Mouse (Mus musculus) embryonic facial prominence, embryonic 13.5 days (tissue): ENCODE measurements around the gene Tmub2. TPM values are rescaled to one million over a fixed set of nuclear protein-coding genes. Genes with fewer than 3 reads are reported as not detected.
A peak's percentile ranks its signal among the peaks of the same experiment; 100 is the strongest.

Source experiments
- ATAC-seq: fragments of 200-750 bp; cut with Nextera tagmentation; 2 replicates; pipeline ENCODE4 v1.8.0; 2017; ENCODE audit warnings: low read depth; ENCODE audit not compliant: insufficient number of reproducible peaks, insufficient read depth, low FRiP score, low TSS enrichment
- H3K27ac ChIP-seq: fragments of 300-500 bp; sonication (generic); 2 replicates; pipeline ENCODE4 v1.5.1; 2015; ENCODE audit warnings: moderate library complexity, mild to moderate bottlenecking, inconsistent platforms
- H3K27me3 ChIP-seq: fragments of 300-500 bp; sonication (generic); 2 replicates; pipeline ENCODE4 v1.6.1; 2015; ENCODE audit warnings: mild to moderate bottlenecking, inconsistent platforms
- H3K36me3 ChIP-seq: fragments of 300-500 bp; sonication (generic); 2 replicates; pipeline ENCODE4 v1.6.1; 2015; ENCODE audit warnings: mild to moderate bottlenecking, inconsistent platforms
- H3K4me1 ChIP-seq: fragments of 300-500 bp; sonication (generic); 2 replicates; pipeline ENCODE4 v1.6.1; 2015; ENCODE audit warnings: inconsistent platforms
- H3K4me2 ChIP-seq: fragments of 300-500 bp; sonication (generic); 2 replicates; pipeline ENCODE4 v1.6.1; 2015; ENCODE audit warnings: moderate library complexity, mild to moderate bottlenecking, inconsistent platforms
- H3K4me3 ChIP-seq: fragments of 300-500 bp; sonication (generic); 2 replicates; pipeline ENCODE4 v1.5.1; 2015; ENCODE audit warnings: mild to moderate bottlenecking, inconsistent platforms
- H3K9ac ChIP-seq: fragments of 300-500 bp; sonication (generic); 2 replicates; pipeline ENCODE4 v1.6.1; 2015; ENCODE audit warnings: mild to moderate bottlenecking, inconsistent platforms
- H3K9me3 ChIP-seq: fragments of 300-500 bp; sonication (generic); 2 replicates; pipeline ENCODE4 v1.6.1; 2016; ENCODE audit warnings: inconsistent platforms
- WGBS: fragments of 180-500 bp; shearing (Covaris S2); methylation state at CpG from one replicate; pipeline ENCODE4 v1.1.7; 2015; ENCODE audit warnings: mixed read lengths; 5-methylcytosine and 5-hydroxymethylcytosine counted together
- polyA plus RNA-seq: library from polyadenylated mRNA; unstranded; fragments of >200 nt; fragmentation: Nextera tagmentation; extraction: Ambion mirVana; gene quantifications from 2 replicates; pipeline ENCODE4 v1.2.1, GENCODE M21; 2015

Tmub2 gene
- polyA plus RNA-seq, 1 experiment from 2014 or later, result 51.8 TPM

DNA sequence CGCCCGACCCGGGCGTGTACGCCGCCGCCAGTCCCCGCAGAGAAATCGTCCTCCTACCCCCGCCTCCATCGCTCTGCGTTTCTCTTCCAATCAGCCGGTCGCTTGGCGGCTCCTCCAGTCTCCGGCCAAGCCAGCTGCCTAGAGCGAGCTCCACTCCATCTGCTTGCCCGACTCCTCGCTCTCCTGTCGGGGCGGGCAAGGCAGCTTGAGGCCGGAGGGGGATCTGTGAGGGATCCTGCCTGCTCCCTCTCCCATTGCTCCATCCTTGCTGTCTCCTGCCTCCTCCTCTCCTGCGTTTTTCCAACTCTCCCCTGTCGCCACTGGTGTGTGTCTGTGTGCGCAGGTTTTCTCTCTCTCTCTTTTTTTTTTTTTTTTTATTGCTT, 34.7 kb downstream of the Tmub2 start, which contains the start of gene Ubtf:
TSS of gene Ubtf (minus strand) at position 333 of the 383 bp plus-strand sequence.
- H3K36me3 ChIP-seq, result peaks cover 14% of the 10 kb centered on the region
- H3K4me2 ChIP-seq, result peak within 1 kb of the TSS; percentile 89
- ATAC-seq, result no peak
- H3K27ac ChIP-seq, result peak within 1 kb of the TSS; percentile 99
- peak within 1 kb of the TSS; percentile 98 for H3K4me3 ChIP-seq
- no peaks in the 10 kb centered on the region for H3K9me3 ChIP-seq
- WGBS, result under 1% methylated on average over 25 of the region's 25 CpGs
- H3K27me3 ChIP-seq, result no peaks in the 10 kb centered on the region
- peak within 1 kb of the TSS; percentile 100 for H3K9ac ChIP-seq
- peaks cover 24% of the 10 kb centered on the region for H3K4me1 ChIP-seq

DNA sequence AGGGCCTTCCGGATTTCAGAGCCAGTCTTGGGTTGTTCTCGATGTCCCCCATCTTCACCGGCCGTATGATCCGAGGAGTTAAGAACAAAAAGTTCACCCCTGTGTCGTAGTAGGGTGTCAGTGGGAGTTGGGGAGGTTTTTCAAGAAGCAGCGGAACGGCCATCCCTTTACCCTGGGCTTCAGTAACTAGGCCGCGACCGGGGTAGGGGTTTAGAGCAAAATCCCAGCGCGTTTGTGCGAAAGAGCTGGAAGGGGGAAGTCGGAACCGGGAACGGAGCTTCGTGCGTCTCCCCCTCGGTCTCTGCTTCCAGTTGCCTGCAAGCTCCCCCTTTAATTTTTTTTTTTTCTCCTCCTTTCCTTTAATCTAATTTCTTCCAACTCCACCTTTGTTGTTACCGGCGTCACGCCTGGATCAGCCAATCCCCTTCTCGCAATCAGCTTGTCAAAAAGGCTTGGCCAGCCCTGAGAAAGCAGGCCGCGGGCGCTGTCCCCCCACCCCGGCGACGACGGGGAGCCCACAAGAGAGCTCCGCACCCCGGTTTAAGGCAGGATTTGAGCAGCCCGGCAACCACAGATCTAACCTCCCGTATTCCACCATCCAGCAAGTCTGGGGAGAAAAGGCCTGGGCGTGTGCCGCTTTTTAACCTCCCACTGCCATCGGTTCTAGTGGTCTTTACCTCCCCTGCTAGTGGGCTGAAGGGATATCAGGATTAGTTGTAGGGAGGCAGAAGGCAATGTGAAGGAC, 35.4 kb downstream of the Tmub2 start:
- WGBS, result under 1% methylated on average over 38 of the region's 38 CpGs
- H3K27me3 ChIP-seq, result no peaks in the 10 kb centered on the region
- peaks cover 6% of the 10 kb centered on the region for H3K36me3 ChIP-seq
- no peak for ATAC-seq
- peak overlapping the region; percentile 89 for H3K4me2 ChIP-seq
- H3K27ac ChIP-seq, result peak overlapping the region; percentile 99
- H3K9me3 ChIP-seq, result no peaks in the 10 kb centered on the region
- peak overlapping the region; percentile 98 for H3K4me3 ChIP-seq
- H3K4me1 ChIP-seq, result peaks cover 22% of the 10 kb centered on the region
- peak overlapping the region; percentile 100 for H3K9ac ChIP-seq

DNA sequence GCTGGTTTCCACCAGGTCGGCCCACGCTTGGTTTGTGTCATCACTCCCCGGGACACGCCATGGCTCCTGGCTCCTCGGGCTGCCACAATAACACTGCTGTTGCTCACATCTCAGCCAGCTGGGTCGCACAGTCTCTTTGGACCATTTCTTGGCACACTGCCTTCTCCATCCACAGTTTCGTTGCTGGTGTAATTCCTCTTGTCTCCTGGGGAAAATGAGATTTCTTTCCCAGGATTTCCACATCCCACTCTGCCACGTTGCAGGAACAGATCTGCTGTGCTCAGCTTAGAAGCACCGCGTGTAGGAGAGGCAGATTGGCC, 35.9 kb downstream of the Tmub2 start:
- H3K36me3 ChIP-seq, result peaks cover 1% of the 10 kb centered on the region; the same call in 1 of the 2 replicates
- ATAC-seq, result no peak
- H3K27ac ChIP-seq, result peak overlapping the region; percentile 99
- 15% methylated on average over 10 of the region's 10 CpGs for WGBS
- no peaks in the 10 kb centered on the region for H3K27me3 ChIP-seq
- H3K9me3 ChIP-seq, result no peaks in the 10 kb centered on the region
- H3K4me2 ChIP-seq, result peak overlapping the region; percentile 89
- peak overlapping the region; percentile 100 for H3K9ac ChIP-seq
- H3K4me3 ChIP-seq, result peak overlapping the region; percentile 98
- H3K4me1 ChIP-seq, result peaks cover 17% of the 10 kb centered on the region

GRCm38 (mm10) chr11:102321931-102322330, 37.2 kb downstream of the Tmub2 start:
- Histone ChIP-seq H3K36me3 (no peaks in the 10 kb centered on the region), H3K4me2 (no peak overlapping the region), H3K9me3 (no peaks in the 10 kb centered on the region), H3K4me1 (peaks cover 10% of the 10 kb centered on the region), H3K9ac (no peak overlapping the region), H3K27ac (no peak overlapping the region), H3K4me3 (no peak overlapping the region), H3K27me3 (no peaks in the 10 kb centered on the region)
- 76% methylated on average over 6 of the region's 6 CpGs for WGBS
- ATAC-seq, result no peak

- no peaks in the 10 kb centered on the region for H3K36me3 ChIP-seq
- H3K9me3 ChIP-seq, result no peaks in the 10 kb centered on the region
- no peak overlapping the region for H3K4me2 ChIP-seq
- no peak for ATAC-seq
- H3K9ac ChIP-seq, result no peak overlapping the region
- H3K27me3 ChIP-seq, result no peaks in the 10 kb centered on the region
- no peak overlapping the region for H3K4me3 ChIP-seq
- peaks cover 10% of the 10 kb centered on the region for H3K4me1 ChIP-seq
- H3K27ac ChIP-seq, result no peak overlapping the region
- WGBS, result 88% methylated on average over 1 of the region's 1 CpGs
Observed at GRCm38 (mm10) chr11:102323516-102323915, 38.8 kb downstream of the Tmub2 start.

- WGBS, result 64% methylated on average over 5 of the region's 5 CpGs
- ATAC-seq, result no peak
- Histone ChIP-seq H3K9ac (no peak overlapping the region), H3K9me3 (no peaks in the 10 kb centered on the region), H3K36me3 (no peaks in the 10 kb centered on the region), H3K27ac (no peak overlapping the region), H3K4me3 (no peak overlapping the region), H3K4me2 (no peak overlapping the region), H3K4me1 (no peaks in the 10 kb centered on the region), H3K27me3 (no peaks in the 10 kb centered on the region)
Observed at GRCm38 (mm10) chr11:102327250-102327649, 42.5 kb downstream of the Tmub2 start.

DNA sequence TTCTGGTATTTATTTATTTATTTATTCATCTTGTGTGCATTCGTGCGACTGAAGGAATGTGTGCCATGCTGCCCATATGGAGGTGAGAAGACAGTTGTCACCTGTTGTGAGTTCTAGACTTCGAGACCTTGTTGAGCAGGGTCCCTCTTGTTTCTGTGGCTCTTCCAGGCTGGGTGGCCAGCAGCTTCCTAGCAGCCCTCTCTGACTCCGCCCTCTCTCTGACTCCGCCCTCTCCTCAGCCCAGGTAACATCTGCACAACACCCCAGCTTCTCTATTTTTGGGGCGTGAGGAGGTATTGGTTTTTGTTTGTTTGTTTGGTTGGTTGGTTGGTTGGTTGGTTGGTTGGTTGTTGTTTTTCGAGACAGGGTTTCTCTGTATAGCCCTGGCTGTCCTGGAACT, 43.1 kb downstream of the Tmub2 start:
- no peak overlapping the region for H3K4me2 ChIP-seq
- H3K4me1 ChIP-seq, result no peaks in the 10 kb centered on the region
- no peak overlapping the region for H3K9ac ChIP-seq
- no peak for ATAC-seq
- H3K36me3 ChIP-seq, result no peaks in the 10 kb centered on the region
- WGBS, result 83% methylated on average over 7 of the region's 7 CpGs
- no peak overlapping the region for H3K27ac ChIP-seq
- no peaks in the 10 kb centered on the region for H3K27me3 ChIP-seq
- no peak overlapping the region for H3K4me3 ChIP-seq
- no peaks in the 10 kb centered on the region for H3K9me3 ChIP-seq

DNA sequence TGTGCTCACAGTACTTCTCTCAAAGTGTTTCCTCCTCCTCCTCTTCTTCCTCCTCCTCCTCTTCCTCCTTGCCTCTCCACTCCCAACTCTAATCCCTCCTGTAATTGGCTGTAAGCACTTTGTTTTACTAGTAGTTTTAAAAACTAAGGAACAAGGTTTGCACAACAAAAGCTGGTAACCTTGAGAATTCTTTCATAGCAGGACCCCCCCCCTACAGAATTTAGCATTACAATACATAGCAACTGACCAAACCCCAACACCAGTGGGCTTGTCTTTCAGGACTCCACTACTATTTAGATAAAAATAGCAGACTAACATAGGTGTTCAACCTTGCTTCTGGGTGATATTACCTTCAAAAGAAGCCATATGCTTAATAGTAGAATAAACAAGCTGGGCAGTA, 44.8 kb downstream of the Tmub2 start:
- no peaks in the 10 kb centered on the region for H3K4me1 ChIP-seq
- no peak overlapping the region for H3K9ac ChIP-seq
- no peak overlapping the region for H3K4me3 ChIP-seq
- ATAC-seq, result no peak
- no peak overlapping the region for H3K27ac ChIP-seq
- H3K4me2 ChIP-seq, result no peak overlapping the region
- H3K9me3 ChIP-seq, result no peaks in the 10 kb centered on the region
- no peaks in the 10 kb centered on the region for H3K27me3 ChIP-seq
- H3K36me3 ChIP-seq, result no peaks in the 10 kb centered on the region

DNA sequence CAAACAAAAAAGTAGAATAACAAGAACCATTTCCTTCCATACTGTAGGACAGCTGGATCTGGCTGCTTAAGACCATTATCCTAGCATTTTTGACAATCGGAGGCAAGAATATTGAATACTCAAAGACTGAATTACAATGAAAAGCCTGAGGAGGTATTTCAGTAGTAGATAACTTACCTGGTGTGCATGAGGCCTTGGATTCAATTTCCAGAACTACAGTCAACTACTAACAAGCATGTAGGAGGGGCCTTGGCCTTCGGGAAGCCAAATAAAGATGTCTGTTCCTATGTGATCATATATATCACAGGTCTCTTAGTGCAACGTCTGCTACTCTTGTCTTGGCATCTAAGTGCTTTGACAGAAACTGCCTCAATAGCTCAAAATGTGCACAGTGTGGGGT, 45.3 kb downstream of the Tmub2 start:
- Histone ChIP-seq H3K9me3 (no peaks in the 10 kb centered on the region), H3K27me3 (no peaks in the 10 kb centered on the region), H3K4me1 (no peaks in the 10 kb centered on the region), H3K4me2 (no peak overlapping the region), H3K4me3 (no peak overlapping the region), H3K36me3 (no peaks in the 10 kb centered on the region), H3K9ac (no peak overlapping the region), H3K27ac (no peak overlapping the region)
- 76% methylated on average over 3 of the region's 3 CpGs for WGBS
- no peak for ATAC-seq

DNA sequence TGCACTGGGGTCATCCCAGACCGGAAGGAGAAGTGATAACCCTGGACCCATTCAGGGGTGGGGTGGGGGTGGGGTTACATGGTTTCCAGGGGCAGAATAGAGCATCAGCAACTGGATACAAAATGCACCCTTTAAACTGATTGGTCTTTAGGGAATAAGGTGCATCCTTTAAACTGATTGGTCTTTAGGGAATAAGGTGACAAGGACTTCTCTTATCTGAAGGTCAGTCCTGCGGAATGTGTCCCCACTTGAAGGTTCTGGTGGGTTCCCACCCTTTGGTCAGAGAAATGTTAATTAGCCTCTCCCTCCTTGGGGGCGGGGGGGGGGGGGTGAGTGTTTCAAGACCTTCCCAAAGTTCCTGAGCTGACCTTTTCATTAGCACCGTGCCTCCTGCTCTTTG, 47.1 kb downstream of the Tmub2 start:
- WGBS, result 53% methylated on average over 4 of the region's 4 CpGs
- Histone ChIP-seq H3K4me1 (no peaks in the 10 kb centered on the region), H3K27ac (no peak overlapping the region), H3K27me3 (no peaks in the 10 kb centered on the region), H3K4me3 (no peak overlapping the region), H3K9ac (no peak overlapping the region), H3K36me3 (no peaks in the 10 kb centered on the region), H3K9me3 (no peaks in the 10 kb centered on the region), H3K4me2 (no peak overlapping the region)
- no peak for ATAC-seq

DNA sequence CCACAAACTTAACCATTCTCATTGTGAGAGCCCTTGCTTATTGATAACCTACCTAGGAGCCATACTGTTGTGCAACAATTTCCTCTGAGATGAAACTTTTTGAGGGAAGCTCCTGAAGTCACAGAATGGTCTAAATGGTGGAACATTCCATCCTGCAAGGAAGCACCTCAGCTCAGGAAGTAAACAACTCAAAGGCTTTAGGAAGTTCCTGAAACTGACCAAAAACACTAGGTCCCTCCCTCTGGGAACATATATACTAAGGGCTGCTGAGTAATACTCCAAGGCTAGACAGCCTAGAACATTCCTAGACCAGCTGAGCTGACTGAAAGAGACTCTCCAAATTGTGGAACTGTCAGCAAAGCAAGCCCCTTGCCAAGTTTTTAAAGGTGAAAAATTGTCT, 48.3 kb downstream of the Tmub2 start:
- Histone ChIP-seq H3K27ac (no peak overlapping the region), H3K36me3 (no peaks in the 10 kb centered on the region), H3K4me2 (no peak overlapping the region), H3K9ac (no peak overlapping the region), H3K27me3 (no peaks in the 10 kb centered on the region), H3K4me1 (no peaks in the 10 kb centered on the region), H3K4me3 (no peak overlapping the region), H3K9me3 (no peaks in the 10 kb centered on the region)
- no peak for ATAC-seq

DNA sequence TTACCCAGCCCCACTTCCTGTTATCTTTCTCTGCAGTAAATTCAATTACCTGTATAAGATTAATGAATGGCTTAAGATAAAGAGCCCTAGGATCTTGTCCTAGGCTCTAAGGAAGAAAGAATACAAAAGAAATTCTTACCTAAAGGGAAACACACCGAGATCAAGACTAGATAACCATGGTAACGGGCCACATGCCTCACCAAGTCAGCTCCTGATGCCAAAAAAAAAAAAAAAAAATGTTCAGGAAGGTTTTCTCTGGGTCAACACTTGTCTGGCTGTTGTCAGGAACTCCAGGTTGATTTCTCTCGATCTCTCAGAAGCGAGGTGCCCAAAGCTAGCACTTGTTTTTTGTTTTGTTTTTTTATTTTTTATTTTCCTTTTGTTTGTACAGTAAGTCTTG, 49.3 kb downstream of the Tmub2 start:
- no peaks in the 10 kb centered on the region for H3K27me3 ChIP-seq
- H3K27ac ChIP-seq, result no peak overlapping the region
- ATAC-seq, result no peak
- H3K36me3 ChIP-seq, result no peaks in the 10 kb centered on the region
- 58% methylated on average over 4 of the region's 4 CpGs for WGBS
- H3K4me3 ChIP-seq, result no peak overlapping the region
- H3K4me1 ChIP-seq, result no peaks in the 10 kb centered on the region
- H3K4me2 ChIP-seq, result no peak overlapping the region
- H3K9me3 ChIP-seq, result no peaks in the 10 kb centered on the region
- H3K9ac ChIP-seq, result no peak overlapping the region
